14 mouse cellular contexts compared by ENCODE assay signal in genomic region chr12:105431872-105432271, GRCm38 (mm10). TPM values are rescaled to one million over a fixed set of nuclear protein-coding genes. Genes with fewer than 3 reads are reported as not detected.
A peak's percentile ranks its signal among the peaks of the same experiment; 100 is the strongest.
DNase-seq lines count a peak whose midpoint lies in the region; ATAC-seq and TF ChIP-seq lines count a peak whose summit lies in the region.
"Had no signal": no experiment of that assay in that cellular context is flagged by ENCODE, and none has a peak within 500 bp of the region (broad histone marks: within the 10 kb centered on the region; RNA-seq: fewer than 3 reads in every experiment).

No protein-coding gene starts in this region.

- no peak overlapping the region for H3K4me2 ChIP-seq in kidney, embryonic 14.5 days (replicated peaks; ENCODE audit: low read depth, low read length)
- H3K4me2 ChIP-seq: hindbrain, embryonic 13.5 days; liver, embryonic 15.5 days; neural tube, embryonic 13.5 days had no signal

- no peaks in the 10 kb centered on the region for H3K4me1 ChIP-seq in kidney, adult 2 months (ENCODE audit: control insufficient read depth, insufficient read depth, low read length)
- 0 out of 2 replicates have a peak, but pooled peaks cover 6% of the 10 kb centered on the region for H3K4me1 ChIP-seq in kidney, embryonic 14.5 days (ENCODE audit: control insufficient read depth, insufficient read depth, low read length)
- H3K4me1 ChIP-seq: hindbrain, embryonic 13.5 days; liver, embryonic 15.5 days; midbrain, embryonic 10.5 days had no signal

- no peak overlapping the region for H3K4me3 ChIP-seq in kidney, adult 2 months (ENCODE audit: insufficient read depth, low read depth, low read length)
- H3K4me3 ChIP-seq in kidney, embryonic 14.5 days (ENCODE audit: low read length): no peak overlapping the region
- H3K4me3 ChIP-seq: hindbrain, embryonic 13.5 days; liver, embryonic 15.5 days; midbrain, embryonic 10.5 days; neural tube, embryonic 13.5 days had no signal

- 36% methylated on average over 3 of the region's 3 CpGs for WGBS in kidney, adult 2 months
- WGBS in kidney, embryonic 14.5 days: 52% methylated on average over 3 of the region's 3 CpGs

- no peak for ATAC-seq in kidney, embryonic 14.5 days (ENCODE audit: low FRiP score, low TSS enrichment)
- no peak for ATAC-seq in granulocyte monocyte progenitor cell, adult 5-6 weeks (replicated peaks; ENCODE audit: poor library complexity, severe bottlenecking)

- no peak overlapping the region for H3K27ac ChIP-seq in kidney, adult 2 months (ENCODE audit: insufficient read depth, low read depth, low read length)
- no peak overlapping the region for H3K27ac ChIP-seq in kidney, embryonic 14.5 days (ENCODE audit: low read depth, low read length)
- H3K27ac ChIP-seq: hindbrain, embryonic 13.5 days; liver, embryonic 15.5 days; midbrain, embryonic 10.5 days; neural tube, embryonic 13.5 days had no signal

- TF ChIP-seq CTCF in kidney, adult 2 months (conservative IDR thresholded peaks at IDR 0.05; ENCODE audit: insufficient read depth, insufficient read length, low read depth, low read length): peak; percentile 38; the same call in 1 of the 2 replicates

- H3K27me3 ChIP-seq in kidney, adult 2 months (replicated peaks; ENCODE audit: control insufficient read depth, insufficient read depth, low read length): no peaks in the 10 kb centered on the region
- no peaks in the 10 kb centered on the region for H3K27me3 ChIP-seq in kidney, embryonic 14.5 days (ENCODE audit: control insufficient read depth, insufficient read depth, low read length)
- H3K27me3 ChIP-seq: hindbrain, embryonic 13.5 days; liver, embryonic 15.5 days; neural tube, embryonic 13.5 days had no signal

- no peak overlapping the region for H3K9ac ChIP-seq in kidney, embryonic 14.5 days (ENCODE audit: low read depth, low read length)
- H3K9ac ChIP-seq: hindbrain, embryonic 13.5 days; liver, embryonic 15.5 days; neural tube, embryonic 13.5 days had no signal

- TF ChIP-seq POLR2A in kidney, adult 2 months (IDR thresholded peaks at IDR 0.05; ENCODE audit: low read depth, low read length): no peak

- H3K9me3 ChIP-seq in kidney, embryonic 14.5 days (ENCODE audit: control insufficient read depth, low read length): no peaks in the 10 kb centered on the region
- H3K9me3 ChIP-seq: hindbrain, embryonic 13.5 days; liver, embryonic 15.5 days; midbrain, embryonic 10.5 days; neural tube, embryonic 13.5 days had no signal

- H3K36me3 ChIP-seq in kidney, adult 2 months (ENCODE audit: control insufficient read depth, insufficient read depth, low read length): no peaks in the 10 kb centered on the region
- H3K36me3 ChIP-seq in kidney, embryonic 14.5 days (ENCODE audit: control insufficient read depth, insufficient read depth, low read length): no peaks in the 10 kb centered on the region
- H3K36me3 ChIP-seq: hindbrain, embryonic 13.5 days; liver, embryonic 15.5 days; midbrain, embryonic 10.5 days; neural tube, embryonic 13.5 days had no signal

- DNase-seq in embryo, embryonic 10.5 days (ENCODE audit: low spot score): peak; percentile 21
- no peak for DNase-seq in embryo, embryonic 11 days
- no peak for DNase-seq in kidney, adult 2 months
- DNase-seq in lung, postnatal 36 days: peak; percentile 23
- no peak for DNase-seq in lung, postnatal 25 days (ENCODE audit: low spot score)
- DNase-seq in retina, embryonic 14.5 days (ENCODE audit: low spot score): peak; percentile 30
- DNase-seq: adrenal gland, postnatal 25 days; cerebellum, adult 11-12 months had no signal

RNA-seq across cellular contexts. Expression of gene D430019H16Rik, which starts 21.8 kb away (rescaled TPM):
- 3.5 and 3.7 TPM in 2 replicates for polyA plus RNA-seq in kidney, adult 2 months (2012; rRNA removed)
- 2.5 and 3.1 TPM in 2 replicates for polyA plus RNA-seq in kidney, embryonic 14.5 days (2014; fragmentation: Nextera tagmentation; extraction: Ambion mirVana)
- total RNA-seq in granulocyte monocyte progenitor cell, adult 5-6 weeks (2014; fragmentation: Nextera tagmentation): not detected in 2 replicates
- not detected in 2 replicates for total RNA-seq in granulocyte monocyte progenitor cell, adult 5-6 weeks (2017)

Comparison
In these comparisons a context has a peak if more than half of its experiments do, and no peak if none do; other contexts are left out.
1. DNase-seq: peak in embryo, embryonic 10.5 days (single experiment), lung, postnatal 36 days (single experiment) and retina, embryonic 14.5 days (single experiment); none in embryo, embryonic 11 days (single experiment), kidney, adult 2 months (single experiment) and lung, postnatal 25 days (single experiment).